Mouse (Mus musculus): ENCODE data around the gene Efcab5. TPM values are rescaled to one million over a fixed set of nuclear protein-coding genes. Genes with fewer than 3 reads are reported as not detected.

The Efcab5 gene
- polyA plus RNA-seq, 1 experiment from 2014 or later = 0.37 TPM

- ATAC-seq (ENCODE audit: insufficient read depth, low FRiP score) = no peak
- 20% methylated on average over 2 of the region's 2 CpGs for WGBS
- peak overlapping the region; percentile 15 for H3K27ac ChIP-seq (ENCODE audit: low read length)
- H3K36me3 ChIP-seq (ENCODE audit: control insufficient read depth, insufficient read depth, low read length) = no peaks in the 10 kb centered on the region
- H3K4me2 ChIP-seq (ENCODE audit: low read depth, low read length) = no peak overlapping the region
- H3K4me1 ChIP-seq (ENCODE audit: control insufficient read depth, insufficient read depth, low read length) = peaks cover 8% of the 10 kb centered on the region; the same call in 1 of the 2 replicates
- H3K9me3 ChIP-seq (replicated peaks; ENCODE audit: control insufficient read depth, low read length) = no peaks in the 10 kb centered on the region
- no peaks in the 10 kb centered on the region for H3K27me3 ChIP-seq (ENCODE audit: control insufficient read depth, insufficient read depth, low read length)
- H3K9ac ChIP-seq (ENCODE audit: low read length) = no peak overlapping the region
- H3K4me3 ChIP-seq (replicated peaks; ENCODE audit: low read length) = no peak overlapping the region
Observed at GRCm38 (mm10) chr11:77182616-77183015, 6.2 kb downstream of the Efcab5 start.

DNA sequence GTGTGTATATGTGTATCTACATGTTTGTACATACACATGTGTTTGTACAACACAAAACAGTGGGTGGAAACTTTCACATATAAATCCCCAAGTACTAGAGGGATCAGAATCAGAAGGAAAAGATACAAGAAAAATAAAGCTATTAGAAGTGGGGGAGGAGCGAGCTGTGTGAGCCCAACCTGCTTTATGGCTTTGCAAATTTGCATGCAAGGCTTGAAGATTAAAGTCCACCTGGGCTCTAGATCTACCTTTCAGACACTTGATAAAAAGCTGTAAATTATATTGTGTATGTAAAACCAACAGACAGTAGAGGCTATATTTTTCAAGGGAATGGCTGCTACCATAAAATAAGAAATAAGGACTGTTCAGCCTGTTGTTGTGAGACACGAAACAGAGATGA lies 6.7 kb downstream of the Efcab5 start:
- Histone ChIP-seq H3K27ac (ENCODE audit: low read length) (no peak overlapping the region), H3K9me3 (replicated peaks; ENCODE audit: control insufficient read depth, low read length) (no peaks in the 10 kb centered on the region), H3K4me3 (replicated peaks; ENCODE audit: low read length) (no peak overlapping the region), H3K36me3 (ENCODE audit: control insufficient read depth, insufficient read depth, low read length) (no peaks in the 10 kb centered on the region), H3K4me1 (ENCODE audit: control insufficient read depth, insufficient read depth, low read length) (peaks cover 8% of the 10 kb centered on the region; the same call in 1 of the 2 replicates), H3K9ac (ENCODE audit: low read length) (no peak overlapping the region), H3K27me3 (ENCODE audit: control insufficient read depth, insufficient read depth, low read length) (no peaks in the 10 kb centered on the region), H3K4me2 (ENCODE audit: low read depth, low read length) (no peak overlapping the region)
- peak; percentile 62; the same call in 1 of the 2 replicates for ATAC-seq (ENCODE audit: insufficient read depth, low FRiP score)
- WGBS = 56% methylated on average over 2 of the region's 2 CpGs

GRCm38 (mm10) chr11:77181528-77181927 lies 7.2 kb downstream of the Efcab5 start:
- H3K27me3 ChIP-seq (ENCODE audit: control insufficient read depth, insufficient read depth, low read length) = no peaks in the 10 kb centered on the region
- no peak overlapping the region for H3K27ac ChIP-seq (ENCODE audit: low read length)
- ATAC-seq (ENCODE audit: insufficient read depth, low FRiP score) = peak; percentile 56; the same call in 1 of the 2 replicates
- H3K4me1 ChIP-seq (ENCODE audit: control insufficient read depth, insufficient read depth, low read length) = peaks cover 8% of the 10 kb centered on the region; the same call in 1 of the 2 replicates
- 51% methylated on average over 5 of the region's 5 CpGs for WGBS
- no peak overlapping the region for H3K9ac ChIP-seq (ENCODE audit: low read length)
- no peak overlapping the region for H3K4me3 ChIP-seq (replicated peaks; ENCODE audit: low read length)
- H3K36me3 ChIP-seq (ENCODE audit: control insufficient read depth, insufficient read depth, low read length) = no peaks in the 10 kb centered on the region
- no peaks in the 10 kb centered on the region for H3K9me3 ChIP-seq (replicated peaks; ENCODE audit: control insufficient read depth, low read length)
- H3K4me2 ChIP-seq (ENCODE audit: low read depth, low read length) = no peak overlapping the region

- Histone ChIP-seq H3K9me3 (replicated peaks; ENCODE audit: control insufficient read depth, low read length) (no peaks in the 10 kb centered on the region), H3K9ac (ENCODE audit: low read length) (no peak overlapping the region), H3K4me1 (ENCODE audit: control insufficient read depth, insufficient read depth, low read length) (peaks cover 8% of the 10 kb centered on the region; the same call in 1 of the 2 replicates), H3K4me2 (ENCODE audit: low read depth, low read length) (no peak overlapping the region), H3K27ac (ENCODE audit: low read length) (no peak overlapping the region), H3K4me3 (replicated peaks; ENCODE audit: low read length) (no peak overlapping the region), H3K27me3 (ENCODE audit: control insufficient read depth, insufficient read depth, low read length) (no peaks in the 10 kb centered on the region), H3K36me3 (ENCODE audit: control insufficient read depth, insufficient read depth, low read length) (no peaks in the 10 kb centered on the region)
- ATAC-seq (ENCODE audit: insufficient read depth, low FRiP score) = no peak
- WGBS = 37% methylated on average over 4 of the region's 4 CpGs
Observed at GRCm38 (mm10) chr11:77180886-77181285, 7.9 kb downstream of the Efcab5 start.

GRCm38 (mm10) chr11:77179771-77180170 lies 9.0 kb downstream of the Efcab5 start:
- no peak overlapping the region for H3K9ac ChIP-seq (ENCODE audit: low read length)
- H3K4me3 ChIP-seq (replicated peaks; ENCODE audit: low read length) = no peak overlapping the region
- no peak overlapping the region for H3K4me2 ChIP-seq (ENCODE audit: low read depth, low read length)
- H3K9me3 ChIP-seq (replicated peaks; ENCODE audit: control insufficient read depth, low read length) = no peaks in the 10 kb centered on the region
- no peaks in the 10 kb centered on the region for H3K27me3 ChIP-seq (ENCODE audit: control insufficient read depth, insufficient read depth, low read length)
- peaks cover 5% of the 10 kb centered on the region; the same call in 1 of the 2 replicates for H3K4me1 ChIP-seq (ENCODE audit: control insufficient read depth, insufficient read depth, low read length)
- H3K36me3 ChIP-seq (ENCODE audit: control insufficient read depth, insufficient read depth, low read length) = no peaks in the 10 kb centered on the region
- no peak for ATAC-seq (ENCODE audit: insufficient read depth, low FRiP score)
- 86% methylated on average over 3 of the region's 3 CpGs for WGBS
- H3K27ac ChIP-seq (ENCODE audit: low read length) = no peak overlapping the region

DNA sequence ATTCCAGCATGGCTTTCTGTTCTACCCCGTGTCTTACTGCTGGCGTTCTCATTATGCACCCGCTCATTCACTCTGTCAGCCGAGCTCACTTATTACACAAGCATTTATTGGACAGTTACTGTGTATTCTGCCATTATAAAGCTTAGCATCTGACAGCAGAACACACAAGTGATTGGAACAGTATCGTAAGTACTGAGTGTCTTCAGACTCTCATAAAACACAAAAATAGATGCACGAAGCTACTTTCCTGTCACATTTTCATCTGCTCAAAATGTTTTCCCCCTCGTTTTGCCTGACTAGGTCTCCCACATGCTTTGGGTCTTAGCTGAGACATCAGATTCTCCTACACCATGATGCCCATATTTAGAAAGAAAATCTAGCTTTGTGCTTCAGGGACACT lies 14.2 kb downstream of the Efcab5 start:
- ATAC-seq (ENCODE audit: insufficient read depth, low FRiP score) = no peak
- no peak overlapping the region for H3K27ac ChIP-seq (ENCODE audit: low read length)
- H3K36me3 ChIP-seq (ENCODE audit: control insufficient read depth, insufficient read depth, low read length) = no peaks in the 10 kb centered on the region
- no peaks in the 10 kb centered on the region for H3K9me3 ChIP-seq (replicated peaks; ENCODE audit: control insufficient read depth, low read length)
- no peak overlapping the region for H3K4me3 ChIP-seq (replicated peaks; ENCODE audit: low read length)
- H3K27me3 ChIP-seq (ENCODE audit: control insufficient read depth, insufficient read depth, low read length) = no peaks in the 10 kb centered on the region
- H3K9ac ChIP-seq (ENCODE audit: low read length) = no peak overlapping the region
- 47% methylated on average over 7 of the region's 7 CpGs for WGBS
- H3K4me2 ChIP-seq (ENCODE audit: low read depth, low read length) = no peak overlapping the region
- no peaks in the 10 kb centered on the region for H3K4me1 ChIP-seq (ENCODE audit: control insufficient read depth, insufficient read depth, low read length)

GRCm38 (mm10) chr11:77173731-77174130 lies 15.0 kb downstream of the Efcab5 start:
- H3K4me3 ChIP-seq (replicated peaks; ENCODE audit: low read length) = no peak overlapping the region
- no peak for ATAC-seq (ENCODE audit: insufficient read depth, low FRiP score)
- H3K9ac ChIP-seq (ENCODE audit: low read length) = no peak overlapping the region
- H3K27me3 ChIP-seq (ENCODE audit: control insufficient read depth, insufficient read depth, low read length) = no peaks in the 10 kb centered on the region
- no peak overlapping the region for H3K4me2 ChIP-seq (ENCODE audit: low read depth, low read length)
- no peaks in the 10 kb centered on the region for H3K9me3 ChIP-seq (replicated peaks; ENCODE audit: control insufficient read depth, low read length)
- H3K4me1 ChIP-seq (ENCODE audit: control insufficient read depth, insufficient read depth, low read length) = no peaks in the 10 kb centered on the region
- WGBS = 59% methylated on average over 4 of the region's 4 CpGs
- no peaks in the 10 kb centered on the region for H3K36me3 ChIP-seq (ENCODE audit: control insufficient read depth, insufficient read depth, low read length)
- no peak overlapping the region for H3K27ac ChIP-seq (ENCODE audit: low read length)

GRCm38 (mm10) chr11:77160744-77161143 lies 28.0 kb downstream of the Efcab5 start:
- no peak overlapping the region for H3K4me2 ChIP-seq (ENCODE audit: low read depth, low read length)
- H3K36me3 ChIP-seq (ENCODE audit: control insufficient read depth, insufficient read depth, low read length) = no peaks in the 10 kb centered on the region
- WGBS = 35% methylated on average over 1 of the region's 1 CpGs
- no peak overlapping the region for H3K9ac ChIP-seq (ENCODE audit: low read length)
- H3K4me1 ChIP-seq (ENCODE audit: control insufficient read depth, insufficient read depth, low read length) = no peaks in the 10 kb centered on the region
- no peak overlapping the region for H3K4me3 ChIP-seq (replicated peaks; ENCODE audit: low read length)
- H3K27me3 ChIP-seq (ENCODE audit: control insufficient read depth, insufficient read depth, low read length) = no peaks in the 10 kb centered on the region
- peak overlapping the region; percentile 61 for H3K27ac ChIP-seq (ENCODE audit: low read length)
- ATAC-seq (ENCODE audit: insufficient read depth, low FRiP score) = no peak
- no peaks in the 10 kb centered on the region for H3K9me3 ChIP-seq (replicated peaks; ENCODE audit: control insufficient read depth, low read length)

GRCm38 (mm10) chr11:77160341-77160740 lies 28.4 kb downstream of the Efcab5 start:
- Histone ChIP-seq H3K27ac (ENCODE audit: low read length) (peak overlapping the region; percentile 61), H3K9ac (ENCODE audit: low read length) (no peak overlapping the region), H3K4me1 (ENCODE audit: control insufficient read depth, insufficient read depth, low read length) (no peaks in the 10 kb centered on the region), H3K4me2 (ENCODE audit: low read depth, low read length) (no peak overlapping the region), H3K27me3 (ENCODE audit: control insufficient read depth, insufficient read depth, low read length) (no peaks in the 10 kb centered on the region), H3K4me3 (replicated peaks; ENCODE audit: low read length) (no peak overlapping the region), H3K36me3 (ENCODE audit: control insufficient read depth, insufficient read depth, low read length) (no peaks in the 10 kb centered on the region), H3K9me3 (replicated peaks; ENCODE audit: control insufficient read depth, low read length) (no peaks in the 10 kb centered on the region)
- ATAC-seq (ENCODE audit: insufficient read depth, low FRiP score) = peak; percentile 47; the same call in 1 of the 2 replicates
- 56% methylated on average over 9 of the region's 9 CpGs for WGBS

DNA sequence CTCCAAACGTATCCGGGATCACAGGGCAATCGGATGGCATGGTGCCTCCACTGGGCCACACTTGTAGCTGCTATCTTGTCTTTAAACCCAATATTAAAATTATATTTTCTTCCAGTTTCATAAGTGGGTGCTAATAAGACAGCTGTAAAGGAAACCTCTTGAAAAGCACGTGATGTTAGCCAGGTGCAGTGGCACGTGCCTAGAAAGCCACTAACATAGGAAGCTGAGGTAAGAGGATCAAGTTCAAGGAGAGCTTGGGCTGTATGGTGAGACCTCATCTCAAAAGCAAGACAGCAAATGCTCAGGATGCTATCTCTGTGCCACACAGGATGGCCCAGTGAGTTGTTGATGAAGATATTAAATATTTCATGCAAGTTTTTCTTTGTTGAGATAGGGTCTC lies 34.6 kb downstream of the Efcab5 start:
- WGBS = 76% methylated on average over 5 of the region's 5 CpGs

More for the DNA sequence above, 34.6 kb downstream of the Efcab5 start:
- no peaks in the 10 kb centered on the region for H3K9me3 ChIP-seq (replicated peaks; ENCODE audit: control insufficient read depth, low read length)
- H3K4me1 ChIP-seq (ENCODE audit: control insufficient read depth, insufficient read depth, low read length) = no peaks in the 10 kb centered on the region
- H3K27me3 ChIP-seq (ENCODE audit: control insufficient read depth, insufficient read depth, low read length) = no peaks in the 10 kb centered on the region
- no peak overlapping the region for H3K4me2 ChIP-seq (ENCODE audit: low read depth, low read length)
- H3K9ac ChIP-seq (ENCODE audit: low read length) = no peak overlapping the region
- ATAC-seq (ENCODE audit: insufficient read depth, low FRiP score) = no peak
- no peak overlapping the region for H3K27ac ChIP-seq (ENCODE audit: low read length)
- no peak overlapping the region for H3K4me3 ChIP-seq (replicated peaks; ENCODE audit: low read length)
- H3K36me3 ChIP-seq (ENCODE audit: control insufficient read depth, insufficient read depth, low read length) = no peaks in the 10 kb centered on the region
